Comparison of ENCODE assay signal across 9 mouse cellular contexts in genomic region chr7:44472961-44473646, GRCm38 (mm10). TPM values are rescaled to one million over a fixed set of nuclear protein-coding genes. Genes with fewer than 3 reads are reported as not detected.
DNase-seq lines count a peak whose midpoint lies in the region; ATAC-seq and TF ChIP-seq lines count a peak whose summit lies in the region.
"Had no signal": no experiment of that assay in that cellular context is flagged by ENCODE, and none has a peak within 500 bp of the region (broad histone marks: within the 10 kb centered on the region; RNA-seq: fewer than 3 reads in every experiment).

No protein-coding gene starts in this region.

- H3K9me3 ChIP-seq in hindbrain, embryonic 11.5 days (ENCODE audit: control insufficient read depth, low read length), result no peaks in the 10 kb centered on the region
- H3K9me3 ChIP-seq in lung, postnatal 0 days (ENCODE audit: low read length), result no peaks in the 10 kb centered on the region
- H3K9me3 ChIP-seq: G1E had no signal

- no peak overlapping the region for H3K27ac ChIP-seq in hindbrain, embryonic 11.5 days (ENCODE audit: low read depth, low read length)
- H3K27ac ChIP-seq in lung, postnatal 0 days (ENCODE audit: low read length), result peak overlapping the region; percentile 55; the same call in 1 of the 2 replicates

- H3K4me1 ChIP-seq in hindbrain, embryonic 11.5 days (replicated peaks; ENCODE audit: control insufficient read depth, insufficient read depth, low read length), result peaks cover 14% of the 10 kb centered on the region
- H3K4me1 ChIP-seq in lung, postnatal 0 days (ENCODE audit: insufficient read depth, low read depth, low read length), result peaks cover 28% of the 10 kb centered on the region

- no peak for TF ChIP-seq CTCF in lung, postnatal 0 days (IDR thresholded peaks at IDR 0.05)

- no peaks in the 10 kb centered on the region; the same call in 1 of the 2 replicates for H3K27me3 ChIP-seq in hindbrain, embryonic 11.5 days (ENCODE audit: control insufficient read depth, insufficient read depth, low read length)
- H3K27me3 ChIP-seq in lung, postnatal 0 days (replicated peaks; ENCODE audit: insufficient read depth, low read length), result no peaks in the 10 kb centered on the region

- no peak overlapping the region; the same call in 1 of the 2 replicates for H3K4me3 ChIP-seq in hindbrain, embryonic 11.5 days (ENCODE audit: low read depth, low read length)
- H3K4me3 ChIP-seq in lung, postnatal 0 days (ENCODE audit: low read depth, low read length), result no peak overlapping the region

- ATAC-seq in hindbrain, embryonic 11.5 days (ENCODE audit: low FRiP score), result 0 out of 2 replicates have a peak, but pooled peaks have one; percentile 0
- peak; percentile 25 for ATAC-seq in lung, postnatal 0 days
- no peak for ATAC-seq in megakaryocyte-erythroid progenitor cell, adult 5-6 weeks (replicated peaks; ENCODE audit: low FRiP score, low TSS enrichment, poor library complexity, severe bottlenecking)

- no peak for TF ChIP-seq EP300 in lung, postnatal 0 days (IDR thresholded peaks at IDR 0.05)

- no peak overlapping the region for H3K4me2 ChIP-seq in hindbrain, embryonic 11.5 days (replicated peaks; ENCODE audit: low read depth, low read length)
- no peak overlapping the region for H3K4me2 ChIP-seq in lung, postnatal 0 days (replicated peaks; ENCODE audit: low read depth, low read length)

- 0 out of 2 replicates have a peak overlapping the region, but pooled peaks have one; percentile 23 for H3K9ac ChIP-seq in hindbrain, embryonic 11.5 days (ENCODE audit: low read depth, low read length)
- H3K9ac ChIP-seq in lung, postnatal 0 days (replicated peaks; ENCODE audit: low read depth), result no peak overlapping the region

- H3K36me3 ChIP-seq in hindbrain, embryonic 11.5 days (ENCODE audit: control insufficient read depth, insufficient read depth, low read length), result no peaks in the 10 kb centered on the region
- H3K36me3 ChIP-seq in lung, postnatal 0 days (ENCODE audit: insufficient read depth, low read length), result no peaks in the 10 kb centered on the region

- 65% methylated on average over 9 of the region's 9 CpGs for WGBS in hindbrain, embryonic 11.5 days
- WGBS in lung, postnatal 0 days, result 32% methylated on average over 9 of the region's 9 CpGs

- DNase-seq in layer of hippocampus, adult 9-11 months, result peak; percentile 17
- DNase-seq in layer of hippocampus, adult 9-10 months (ENCODE audit: low spot score), result no peak
- DNase-seq in gastrocnemius, adult 18-20 months (ENCODE audit: low spot score), result peak; percentile 89
- no peak for DNase-seq in hindbrain, embryonic 11.5 days (ENCODE audit: low spot score)
- DNase-seq in lung, postnatal 0 days (ENCODE audit: low spot score), result peak; percentile 49
- no peak for DNase-seq in ovary, postnatal 10 days (ENCODE audit: low spot score)
- no peak for DNase-seq in thymus, postnatal 14 days

RNA-seq across cellular contexts. Expression of gene Josd2, which starts 5.3 kb away (rescaled TPM):
- total RNA-seq in gastrocnemius, adult 18-20 months (2021), result 10 to 100 TPM; 49.8 to 49.9 TPM
- 57.3 and 59.1 TPM in 2 replicates for polyA plus RNA-seq in hindbrain, embryonic 11.5 days (2014; fragmentation: Nextera tagmentation; extraction: Ambion mirVana)
- 93.7 and 110 TPM in 2 replicates for polyA plus RNA-seq in lung, postnatal 0 days (2015; fragmentation: Nextera tagmentation; extraction: Ambion mirVana)
- 73.4 and 96.5 TPM in 2 replicates for total RNA-seq in megakaryocyte-erythroid progenitor cell, adult 5-6 weeks (2014; fragmentation: Nextera tagmentation)
- total RNA-seq in megakaryocyte-erythroid progenitor cell, adult 5-6 weeks (2017), result 25.0 and 30.6 TPM in 2 replicates

RNA-seq across cellular contexts. Expression of gene Aspdh, which starts 7.9 kb away (rescaled TPM):
- total RNA-seq in gastrocnemius, adult 18-20 months (2021), result not detected
- polyA plus RNA-seq in hindbrain, embryonic 11.5 days (2014; fragmentation: Nextera tagmentation; extraction: Ambion mirVana), result 1.2 and 2.1 TPM in 2 replicates
- not detected in 2 replicates for polyA plus RNA-seq in lung, postnatal 0 days (2015; fragmentation: Nextera tagmentation; extraction: Ambion mirVana)
- not detected in 2 replicates for total RNA-seq in megakaryocyte-erythroid progenitor cell, adult 5-6 weeks (2014; fragmentation: Nextera tagmentation)
- total RNA-seq in megakaryocyte-erythroid progenitor cell, adult 5-6 weeks (2017), result not detected in 2 replicates
- total RNA-seq: G1E had no signal
- polyA plus RNA-seq: G1E had no signal

RNA-seq across cellular contexts. Expression of gene Emc10, which starts 23.2 kb away (rescaled TPM):
- total RNA-seq in gastrocnemius, adult 18-20 months (2021), result 10 to 100 TPM; 48.2 to 49.0 TPM
- polyA plus RNA-seq in hindbrain, embryonic 11.5 days (2014; fragmentation: Nextera tagmentation; extraction: Ambion mirVana), result 90.2 and 97.2 TPM in 2 replicates
- polyA plus RNA-seq in lung, postnatal 0 days (2015; fragmentation: Nextera tagmentation; extraction: Ambion mirVana), result 59.3 and 69.2 TPM in 2 replicates
- total RNA-seq in megakaryocyte-erythroid progenitor cell, adult 5-6 weeks (2014; fragmentation: Nextera tagmentation), result 62.8 and 83.9 TPM in 2 replicates
- total RNA-seq in megakaryocyte-erythroid progenitor cell, adult 5-6 weeks (2017), result 30.1 and 31.1 TPM in 2 replicates

RNA-seq across cellular contexts. Expression of gene Fam71e1, which starts 23.3 kb away (rescaled TPM):
- 1 to 10 TPM; 3.5 to 5.0 TPM for total RNA-seq in gastrocnemius, adult 18-20 months (2021)
- polyA plus RNA-seq in hindbrain, embryonic 11.5 days (2014; fragmentation: Nextera tagmentation; extraction: Ambion mirVana), result 13.5 and 20.6 TPM in 2 replicates
- 11.4 and 12.0 TPM in 2 replicates for polyA plus RNA-seq in lung, postnatal 0 days (2015; fragmentation: Nextera tagmentation; extraction: Ambion mirVana)
- total RNA-seq in megakaryocyte-erythroid progenitor cell, adult 5-6 weeks (2014; fragmentation: Nextera tagmentation), result not detected in 2 replicates
- 0.75 TPM in 1 of 2 replicates, not detected in the other for total RNA-seq in megakaryocyte-erythroid progenitor cell, adult 5-6 weeks (2017)

RNA-seq across cellular contexts. Expression of gene Lrrc4b, which starts 44.3 kb away (rescaled TPM):
- total RNA-seq in gastrocnemius, adult 18-20 months (2021), result under 1 TPM in 1 of 2 experiments, not detected in 1; 0.12 TPM
- 9.1 and 11.4 TPM in 2 replicates for polyA plus RNA-seq in hindbrain, embryonic 11.5 days (2014; fragmentation: Nextera tagmentation; extraction: Ambion mirVana)
- 0.51 and 0.76 TPM in 2 replicates for polyA plus RNA-seq in lung, postnatal 0 days (2015; fragmentation: Nextera tagmentation; extraction: Ambion mirVana)
- not detected in 2 replicates for total RNA-seq in megakaryocyte-erythroid progenitor cell, adult 5-6 weeks (2014; fragmentation: Nextera tagmentation)
- not detected in 2 replicates for total RNA-seq in megakaryocyte-erythroid progenitor cell, adult 5-6 weeks (2017)
- polyA plus RNA-seq: G1E had no signal

Comparison
In these comparisons a context has a peak if more than half of its experiments do, and no peak if none do; other contexts are left out.
1. DNase-seq: peak in layer of hippocampus, adult 9-11 months (single experiment), gastrocnemius, adult 18-20 months (single experiment) and lung, postnatal 0 days (single experiment); none in layer of hippocampus, adult 9-10 months (single experiment), hindbrain, embryonic 11.5 days (single experiment), ovary, postnatal 10 days (single experiment) and thymus, postnatal 14 days (single experiment).